Mouse (Mus musculus): Measurements from ENCODE around the gene BC034090.

Gene BC034090

GRCm38 (mm10) chr1:155242488-155242745 is 1.8 kb downstream of the BC034090 start:
- no peak for DNase-seq (ENCODE audit: low read depth, low spot score)

GRCm38 (mm10) chr1:155241701-155242487 is 2.4 kb downstream of the BC034090 start:
- no peak for DNase-seq (ENCODE audit: low read depth, low spot score)

- DNase-seq (ENCODE audit: low read depth, low spot score): no peak
Measured at GRCm38 (mm10) chr1:155239962-155240717, 4.1 kb downstream of the BC034090 start.

GRCm38 (mm10) chr1:155239169-155239568 is 5.1 kb downstream of the BC034090 start:
- no peak for DNase-seq (ENCODE audit: low read depth, low spot score)

- no peak for DNase-seq (ENCODE audit: low read depth, low spot score)
Measured at GRCm38 (mm10) chr1:155238126-155238525, 6.1 kb downstream of the BC034090 start.

GRCm38 (mm10) chr1:155237390-155237789 is 6.9 kb downstream of the BC034090 start:
- no peak for DNase-seq (ENCODE audit: low read depth, low spot score)

- DNase-seq (ENCODE audit: low read depth, low spot score): no peak
Measured at GRCm38 (mm10) chr1:155236306-155237024, 7.8 kb downstream of the BC034090 start.

GRCm38 (mm10) chr1:155235641-155236040 is 8.6 kb downstream of the BC034090 start:
- no peak for DNase-seq (ENCODE audit: low read depth, low spot score)

GRCm38 (mm10) chr1:155233931-155234607 is 10.2 kb downstream of the BC034090 start:
- no peak for DNase-seq (ENCODE audit: low read depth, low spot score)

- no peak for DNase-seq (ENCODE audit: low read depth, low spot score)
Measured at GRCm38 (mm10) chr1:155233378-155233777, 10.9 kb downstream of the BC034090 start.

GRCm38 (mm10) chr1:155232786-155233185 is 11.5 kb downstream of the BC034090 start:
- no peak for DNase-seq (ENCODE audit: low read depth, low spot score)

- DNase-seq (ENCODE audit: low read depth, low spot score): no peak
Measured at GRCm38 (mm10) chr1:155232385-155232784, 11.9 kb downstream of the BC034090 start.

GRCm38 (mm10) chr1:155229464-155230411 is 14.5 kb downstream of the BC034090 start:
- DNase-seq (ENCODE audit: low read depth, low spot score): no peak

GRCm38 (mm10) chr1:155223849-155224554 is 20.2 kb downstream of the BC034090 start:
- peak; percentile 94 for DNase-seq (ENCODE audit: low read depth, low spot score)

- no peak for DNase-seq (ENCODE audit: low read depth, low spot score)
Measured at GRCm38 (mm10) chr1:155223036-155223435, 21.2 kb downstream of the BC034090 start.

GRCm38 (mm10) chr1:155222101-155222669 is 22.1 kb downstream of the BC034090 start:
- DNase-seq (ENCODE audit: low read depth, low spot score): no peak

GRCm38 (mm10) chr1:155218924-155219323 is 25.3 kb downstream of the BC034090 start:
- DNase-seq (ENCODE audit: low read depth, low spot score): no peak

GRCm38 (mm10) chr1:155217865-155218541 is 26.2 kb downstream of the BC034090 start:
- DNase-seq (ENCODE audit: low read depth, low spot score): peak; percentile 54

- no peak for DNase-seq (ENCODE audit: low read depth, low spot score)
Measured at GRCm38 (mm10) chr1:155216844-155217243, 27.4 kb downstream of the BC034090 start.

All from ES-CJ7 (cell line).